Comparison of ENCODE assay signal across 8 mouse cellular contexts in genomic region chr13:34077492-34078271, GRCm38 (mm10). TPM values are rescaled to one million over a fixed set of nuclear protein-coding genes. Genes with fewer than 3 reads are reported as not detected.
DNase-seq lines count a peak whose midpoint lies in the region; ATAC-seq and TF ChIP-seq lines count a peak whose summit lies in the region.

Gene Tubb2a (minus strand): TSS chr13:34078007.

- H3K27me3 ChIP-seq in heart, embryonic 12.5 days (replicated peaks) = no peaks in the 10 kb centered on the region
- no peaks in the 10 kb centered on the region for H3K27me3 ChIP-seq in kidney, postnatal 0 days (ENCODE audit: insufficient read depth, low read length)
- H3K27me3 ChIP-seq in liver, adult 2 months (ENCODE audit: control insufficient read depth, insufficient read depth, low read length) = no peaks in the 10 kb centered on the region

- under 1% methylated on average over 45 of the region's 45 CpGs for WGBS in heart, embryonic 12.5 days
- 1% methylated on average over 45 of the region's 45 CpGs for WGBS in kidney, postnatal 0 days
- under 1% methylated on average over 45 of the region's 45 CpGs for WGBS in liver, adult 2 months

- 0 out of 2 replicates have a peak, but pooled peaks cover 3% of the 10 kb centered on the region for H3K4me1 ChIP-seq in brown adipose tissue, adult 24 weeks (ENCODE audit: control insufficient read depth, insufficient read depth, insufficient read length, low read length)
- H3K4me1 ChIP-seq in heart, embryonic 12.5 days (replicated peaks) = peaks cover 13% of the 10 kb centered on the region
- peaks cover 14% of the 10 kb centered on the region for H3K4me1 ChIP-seq in kidney, postnatal 0 days (replicated peaks; ENCODE audit: insufficient read depth, low read length)
- H3K4me1 ChIP-seq in liver, adult 2 months (ENCODE audit: control insufficient read depth, insufficient read depth, low read length) = peaks cover 13% of the 10 kb centered on the region

- H3K36me3 ChIP-seq in heart, embryonic 12.5 days = peaks cover 16% of the 10 kb centered on the region
- H3K36me3 ChIP-seq in kidney, postnatal 0 days (ENCODE audit: insufficient read depth, low read length) = no peaks in the 10 kb centered on the region
- peaks cover 4% of the 10 kb centered on the region; the same call in 1 of the 2 replicates for H3K36me3 ChIP-seq in liver, adult 2 months (ENCODE audit: control insufficient read depth, insufficient read depth, low read length)

- no peaks in the 10 kb centered on the region; the same call in 1 of the 2 replicates for H3K79me2 ChIP-seq in liver, adult 2 months (ENCODE audit: control insufficient read depth, insufficient read depth, low read length)

- H3K9me3 ChIP-seq in heart, embryonic 12.5 days (replicated peaks) = no peaks in the 10 kb centered on the region
- H3K9me3 ChIP-seq in kidney, postnatal 0 days (replicated peaks; ENCODE audit: low read length) = no peaks in the 10 kb centered on the region

- peak; percentile 67 for TF ChIP-seq CTCF in kidney, postnatal 0 days (IDR thresholded peaks at IDR 0.05; ENCODE audit: low read depth)
- TF ChIP-seq CTCF in liver, adult 2 months (IDR thresholded peaks at IDR 0.05; ENCODE audit: low read depth, low read length) = peak; percentile 55

- peak; percentile 96 for TF ChIP-seq POLR2A in liver, adult 2 months (IDR thresholded peaks at IDR 0.05; ENCODE audit: extremely low read depth, insufficient read depth, low read length)

- H3K27ac ChIP-seq in brown adipose tissue, adult 24 weeks (replicated peaks; ENCODE audit: low read depth, low read length) = peak within 1 kb of the TSS; percentile 87
- no peak within 1 kb of the TSS; the same call in 1 of the 2 replicates for H3K27ac ChIP-seq in heart, embryonic 12.5 days (ENCODE audit: poor library complexity, severe bottlenecking)
- peak within 1 kb of the TSS; percentile 64 for H3K27ac ChIP-seq in kidney, postnatal 0 days
- peak within 1 kb of the TSS; percentile 66 for H3K27ac ChIP-seq in liver, adult 2 months (replicated peaks; ENCODE audit: insufficient read depth, low read depth, low read length)

- H3K9ac ChIP-seq in heart, embryonic 12.5 days = peak within 1 kb of the TSS; percentile 80
- peak within 1 kb of the TSS; percentile 78 for H3K9ac ChIP-seq in kidney, postnatal 0 days (ENCODE audit: low read depth, low read length)
- H3K9ac ChIP-seq in liver, adult 2 months (ENCODE audit: low read depth, low read length) = peak within 1 kb of the TSS; percentile 73

- H3K4me3 ChIP-seq in brown adipose tissue, adult 24 weeks (ENCODE audit: insufficient read depth, low read depth, low read length) = peak within 1 kb of the TSS; percentile 83
- H3K4me3 ChIP-seq in heart, embryonic 12.5 days = peak within 1 kb of the TSS; percentile 72
- H3K4me3 ChIP-seq in kidney, postnatal 0 days (replicated peaks; ENCODE audit: low read depth, low read length) = peak within 1 kb of the TSS; percentile 82
- H3K4me3 ChIP-seq in liver, adult 2 months (ENCODE audit: insufficient read depth, low read depth, low read length) = peak within 1 kb of the TSS; percentile 66

- peak; percentile 89 for ATAC-seq in erythroid progenitor cell, adult 5-6 weeks (replicated peaks; ENCODE audit: low FRiP score, poor library complexity, severe bottlenecking)
- ATAC-seq in heart, embryonic 12.5 days (ENCODE audit: insufficient number of reproducible peaks, low FRiP score) = peak; percentile 93
- peak; percentile 91 for ATAC-seq in kidney, postnatal 0 days (replicated peaks; ENCODE audit: low FRiP score, low read depth)
- ATAC-seq in monocyte, adult 5-6 weeks (replicated peaks; ENCODE audit: insufficient number of reproducible peaks, low FRiP score, low TSS enrichment, poor library complexity, severe bottlenecking) = peak; percentile 78

- peak within 1 kb of the TSS; percentile 92 for H3K4me2 ChIP-seq in heart, embryonic 12.5 days
- peak within 1 kb of the TSS; percentile 94 for H3K4me2 ChIP-seq in kidney, postnatal 0 days (ENCODE audit: low read length)

- peak; percentile 94 for DNase-seq in CD4-positive, CD25-positive, alpha-beta regulatory T cell, adult 2 months (ENCODE audit: low read depth, low spot score)
- DNase-seq in kidney, postnatal 0 days (ENCODE audit: low spot score) = peak; percentile 94
- peak; percentile 74 for DNase-seq in liver, adult 2 months (ENCODE audit: extremely low read depth, low read depth, low spot score)
- DNase-seq in spleen, postnatal 36 days (ENCODE audit: low spot score in 2 of 2) = peak; percentile 88

RNA-seq across cellular contexts. Expression of gene Tubb2a, which starts in this region (rescaled TPM):
- polyA plus RNA-seq in brown adipose tissue, adult 24 weeks (2012; ENCODE audit: insufficient read depth, insufficient read length, missing spikeins) = 21.2 and 76.9 TPM in 2 replicates
- 27.7 and 29.6 TPM in 2 replicates for total RNA-seq in erythroid progenitor cell, adult 5-6 weeks (2015; ENCODE audit: low replicate concordance)
- total RNA-seq in erythroid progenitor cell, adult 5-6 weeks (2017; ENCODE audit: low replicate concordance) = 27.4 and 38.5 TPM in 2 replicates
- 111 and 117 TPM in 2 replicates for polyA plus RNA-seq in heart, embryonic 12.5 days (2016; fragmentation: Nextera tagmentation; extraction: Ambion mirVana)
- 169 and 170 TPM in 2 replicates for polyA plus RNA-seq in kidney, postnatal 0 days (2015; fragmentation: Nextera tagmentation; extraction: Ambion mirVana)
- total RNA-seq in liver, adult 2 months (2014; rRNA removed) = 27.5 and 56.4 TPM in 2 replicates
- polyA plus RNA-seq in liver, adult 2 months (2012; rRNA removed) = 569 and 614 TPM in 2 replicates
- 29.8 to 47.6 TPM (median 39.0 TPM) in 3 replicates for total RNA-seq in monocyte, adult 5-6 weeks (2017)
